ENCODE assay signal across 8 mouse cellular contexts in the genomic region with DNA sequence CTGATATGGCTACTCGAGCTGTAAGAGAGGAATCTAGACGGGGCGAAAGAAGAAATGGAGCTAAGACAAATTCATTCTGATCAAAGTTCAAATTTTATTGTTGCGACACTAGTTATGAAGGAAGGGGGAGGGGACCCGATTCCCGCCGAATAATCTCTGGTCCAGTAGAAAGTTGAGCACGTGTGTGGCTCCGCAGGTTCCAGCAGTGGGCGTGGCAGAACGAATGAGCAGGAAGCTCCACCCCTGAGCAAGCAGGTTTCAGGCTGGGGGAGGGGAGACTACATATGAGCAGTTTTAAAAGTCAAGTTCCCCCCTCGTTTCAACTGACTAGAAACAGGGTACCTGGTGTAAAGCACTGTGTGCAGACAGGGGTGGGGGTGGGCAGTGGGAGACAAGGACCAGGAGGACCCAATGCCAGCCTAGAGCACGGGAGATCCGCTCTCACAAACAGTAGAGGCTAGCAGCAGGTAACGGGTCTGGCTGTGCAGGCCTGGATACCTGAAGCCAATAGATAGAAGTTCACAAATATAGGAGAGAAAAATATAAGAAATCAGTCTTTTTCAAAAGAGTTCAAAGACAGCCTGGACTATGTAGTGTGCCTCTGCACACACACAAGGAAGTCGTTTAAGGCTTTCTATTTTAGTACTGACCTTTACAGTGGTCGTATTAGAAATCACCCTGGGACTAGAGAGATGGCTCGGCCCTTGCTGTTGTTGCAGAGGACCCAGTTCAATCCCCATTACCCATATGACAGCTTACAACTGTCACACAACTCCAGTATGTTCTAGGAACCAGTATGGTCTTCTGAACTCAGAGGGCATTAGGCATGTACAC. TPM values are rescaled to one million over a fixed set of nuclear protein-coding genes. Genes with fewer than 3 reads are reported as not detected.
DNase-seq lines count a peak whose midpoint lies in the region; ATAC-seq and TF ChIP-seq lines count a peak whose summit lies in the region.

No protein-coding gene starts in this region.

- H3K27me3 ChIP-seq in liver, embryonic 15.5 days, result no peaks in the 10 kb centered on the region
- no peaks in the 10 kb centered on the region for H3K27me3 ChIP-seq in small intestine, adult 2 months (ENCODE audit: control insufficient read depth, insufficient read depth, low read length)

- H3K9me3 ChIP-seq in liver, embryonic 15.5 days (replicated peaks), result no peaks in the 10 kb centered on the region

- peak overlapping the region; percentile 54; the same call in 1 of the 2 replicates for H3K27ac ChIP-seq in gastrocnemius, adult 2 months
- H3K27ac ChIP-seq in liver, embryonic 15.5 days (replicated peaks), result peak overlapping the region; percentile 59
- H3K27ac ChIP-seq in small intestine, adult 2 months (ENCODE audit: insufficient read depth, low read depth, low read length), result no peak overlapping the region

- H3K4me1 ChIP-seq in liver, embryonic 15.5 days (replicated peaks), result peaks cover 30% of the 10 kb centered on the region
- peaks cover 2% of the 10 kb centered on the region; the same call in 1 of the 2 replicates for H3K4me1 ChIP-seq in small intestine, adult 2 months (ENCODE audit: control insufficient read depth, insufficient read depth, insufficient read length, low read length)

- peak; percentile 28 for ATAC-seq in common myeloid progenitor, adult 5-6 weeks (replicated peaks; ENCODE audit: low read depth, poor library complexity, severe bottlenecking)
- peak; percentile 66 for ATAC-seq in liver, embryonic 15.5 days (ENCODE audit: insufficient read depth)

- peak overlapping the region; percentile 47; the same call in 1 of the 2 replicates for H3K9ac ChIP-seq in liver, embryonic 15.5 days

- no peak for TF ChIP-seq CTCF in gastrocnemius, adult 2 months (IDR thresholded peaks at IDR 0.05)
- TF ChIP-seq CTCF in small intestine, adult 2 months (IDR thresholded peaks at IDR 0.05; ENCODE audit: extremely low read depth, insufficient read length, insufficient replicate concordance, low read depth, low read length), result no peak

- no peak for TF ChIP-seq POLR2A in small intestine, adult 2 months (IDR thresholded peaks at IDR 0.05; ENCODE audit: low read depth, low read length)

- 7% methylated on average over 18 of the region's 18 CpGs for WGBS in liver, embryonic 15.5 days (ENCODE audit: insufficient replicate concordance)
- WGBS in small intestine, adult 2 months, result 5% methylated on average over 18 of the region's 18 CpGs

- intact Hi-C loops in gastrocnemius, adult 2 months (cut with DNase I), result no loop called here

- peak overlapping the region; percentile 52 for H3K4me3 ChIP-seq in gastrocnemius, adult 2 months
- peak overlapping the region; percentile 44 for H3K4me3 ChIP-seq in liver, embryonic 15.5 days (replicated peaks)
- peak overlapping the region; percentile 57 for H3K4me3 ChIP-seq in small intestine, adult 2 months (ENCODE audit: low read depth, low read length)

- peak; percentile 26 for DNase-seq in gastrocnemius, adult 2 months
- no peak for DNase-seq in gastrocnemius, adult 8-10 months (ENCODE audit: low spot score in 2 of 2)
- DNase-seq in induced T-regulatory cell, adult 2 months (ENCODE audit: low read depth), result peak; percentile 67
- no peak for DNase-seq in urinary bladder, adult 2 months (ENCODE audit: low spot score)
- no peak for DNase-seq in ovary, postnatal 10 days (ENCODE audit: low spot score)

- peaks cover 18% of the 10 kb centered on the region for H3K36me3 ChIP-seq in liver, embryonic 15.5 days (replicated peaks)
- no peaks in the 10 kb centered on the region for H3K36me3 ChIP-seq in small intestine, adult 2 months (ENCODE audit: control insufficient read depth, insufficient read depth, low read length)

- H3K4me2 ChIP-seq in liver, embryonic 15.5 days, result peak overlapping the region; percentile 75

RNA-seq across cellular contexts. Expression of gene Ino80d, which starts 15.6 kb away (rescaled TPM):
- 10 to 100 TPM; 14.0 to 14.6 TPM for total RNA-seq in gastrocnemius, adult 2 months (2021)
- total RNA-seq in gastrocnemius, adult 8-10 months (2022), result 10 to 100 TPM; 11.3 to 14.5 (median 12.8) TPM
- total RNA-seq in common myeloid progenitor, adult 5-6 weeks (2017), result 27.0 and 30.2 TPM in 2 replicates
- polyA plus RNA-seq in liver, embryonic 15.5 days (2015; fragmentation: Nextera tagmentation; extraction: Ambion mirVana), result 4.6 and 5.0 TPM in 2 replicates
- polyA plus RNA-seq in small intestine, adult 2 months (2012; rRNA removed), result 6.0 and 11.5 TPM in 2 replicates
- 7.6 and 8.4 TPM in 2 replicates for polyA plus RNA-seq in urinary bladder, adult 2 months (2012; rRNA removed)

RNA-seq across cellular contexts. Expression of gene Eef1b2, which starts 46.6 kb away (rescaled TPM):
- 100 to 1,000 TPM; 311 to 425 TPM for total RNA-seq in gastrocnemius, adult 2 months (2021)
- total RNA-seq in gastrocnemius, adult 8-10 months (2022), result 100 to 1,000 TPM; 321 to 472 (median 367) TPM
- 2,942 and 3,478 TPM in 2 replicates for total RNA-seq in common myeloid progenitor, adult 5-6 weeks (2017)
- polyA plus RNA-seq in liver, embryonic 15.5 days (2015; fragmentation: Nextera tagmentation; extraction: Ambion mirVana), result 246 and 251 TPM in 2 replicates
- 261 and 396 TPM in 2 replicates for polyA plus RNA-seq in small intestine, adult 2 months (2012; rRNA removed)
- 954 and 1,046 TPM in 2 replicates for polyA plus RNA-seq in urinary bladder, adult 2 months (2012; rRNA removed)

RNA-seq across cellular contexts. Expression of gene Ndufs1, which starts 46.6 kb away (rescaled TPM):
- 100 to 1,000 TPM; 323 to 475 TPM for total RNA-seq in gastrocnemius, adult 2 months (2021)
- total RNA-seq in gastrocnemius, adult 8-10 months (2022), result 100 to 1,000 TPM; 316 to 359 (median 349) TPM
- 125 and 152 TPM in 2 replicates for total RNA-seq in common myeloid progenitor, adult 5-6 weeks (2017)
- polyA plus RNA-seq in liver, embryonic 15.5 days (2015; fragmentation: Nextera tagmentation; extraction: Ambion mirVana), result 94.0 and 100 TPM in 2 replicates
- polyA plus RNA-seq in small intestine, adult 2 months (2012; rRNA removed), result 11.2 and 19.9 TPM in 2 replicates
- 79.8 and 88.5 TPM in 2 replicates for polyA plus RNA-seq in urinary bladder, adult 2 months (2012; rRNA removed)

Comparison
In these comparisons a context has a peak if more than half of its experiments do, and no peak if none do; other contexts are left out.
1. DNase-seq: peak in gastrocnemius, adult 2 months (single experiment) and induced T-regulatory cell, adult 2 months (single experiment); none in gastrocnemius, adult 8-10 months (0 of 2), urinary bladder, adult 2 months (single experiment) and ovary, postnatal 10 days (single experiment).
2. Peak in every context shown above with its lines, with median percentiles within 50 percentile points of each other: H3K4me3 ChIP-seq.